Mouse (Mus musculus): ENCODE measurements around the gene Pde6h.
A peak's percentile ranks its signal among the peaks of the same experiment; 100 is the strongest.

Pde6h gene

DNA sequence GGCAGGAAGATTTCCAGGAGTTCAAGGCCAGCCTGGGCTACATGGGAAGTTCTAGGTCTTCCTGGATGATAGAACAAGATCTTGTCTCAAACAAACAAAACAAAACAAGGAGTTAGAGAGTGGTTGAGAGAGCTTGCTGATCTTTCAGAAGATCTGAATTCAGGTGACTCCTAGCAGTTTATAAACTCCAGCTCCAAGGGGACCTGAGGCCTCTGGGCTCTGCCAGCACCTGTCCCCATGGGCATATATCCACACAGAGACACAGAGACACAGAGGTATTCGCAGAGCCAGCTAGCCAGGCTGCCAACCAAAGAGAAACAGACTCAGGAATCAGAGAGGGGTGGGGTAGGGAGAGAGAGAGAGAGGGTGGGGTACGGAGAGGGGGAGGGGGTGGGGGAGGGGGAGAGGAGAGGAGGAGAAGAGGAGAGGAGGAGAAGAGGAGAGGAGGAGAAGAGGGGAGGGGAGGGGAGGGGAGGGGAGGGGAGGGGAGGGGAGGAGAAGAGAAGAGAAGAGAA is 10.8 kb upstream of the Pde6h start:
- no peak for DNase-seq (ENCODE audit: low read depth)

DNA sequence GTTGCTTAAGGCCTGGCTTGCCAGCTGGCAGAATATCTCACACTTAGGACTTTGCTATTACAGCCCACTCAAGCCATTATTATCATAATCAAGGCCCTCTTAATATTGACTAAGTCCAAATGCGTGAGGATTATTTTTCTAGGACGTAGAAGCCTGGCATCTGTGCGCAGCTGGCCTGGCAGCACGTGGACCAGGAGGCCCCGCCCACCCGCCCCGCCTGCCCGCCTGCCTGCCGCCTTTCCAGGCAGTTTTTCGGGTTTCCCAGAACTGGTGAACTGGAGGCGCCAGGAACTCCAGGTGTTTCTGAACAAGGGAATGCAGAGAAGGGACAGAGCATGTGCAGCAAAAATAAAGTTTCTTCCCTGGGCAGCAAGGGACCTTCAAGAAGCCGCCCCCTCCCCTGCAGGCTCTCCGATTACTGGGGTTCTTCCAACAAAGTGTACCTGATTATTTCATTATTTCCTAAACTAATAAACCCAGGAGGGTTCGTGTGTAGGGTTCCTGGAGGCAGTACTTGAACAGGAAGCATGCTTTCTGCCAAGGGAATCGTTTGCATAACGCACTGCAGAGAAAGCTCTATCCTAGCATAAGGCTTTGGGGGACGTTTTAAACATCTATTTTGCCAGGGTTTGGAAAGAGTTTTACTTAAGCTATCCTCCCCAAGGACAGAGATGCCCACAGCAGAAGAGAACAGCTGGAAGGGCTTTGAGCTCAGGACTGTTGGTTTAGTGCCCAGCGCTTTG is 10.1 kb upstream of the Pde6h start:
- no peak for DNase-seq (ENCODE audit: low read depth)

DNA sequence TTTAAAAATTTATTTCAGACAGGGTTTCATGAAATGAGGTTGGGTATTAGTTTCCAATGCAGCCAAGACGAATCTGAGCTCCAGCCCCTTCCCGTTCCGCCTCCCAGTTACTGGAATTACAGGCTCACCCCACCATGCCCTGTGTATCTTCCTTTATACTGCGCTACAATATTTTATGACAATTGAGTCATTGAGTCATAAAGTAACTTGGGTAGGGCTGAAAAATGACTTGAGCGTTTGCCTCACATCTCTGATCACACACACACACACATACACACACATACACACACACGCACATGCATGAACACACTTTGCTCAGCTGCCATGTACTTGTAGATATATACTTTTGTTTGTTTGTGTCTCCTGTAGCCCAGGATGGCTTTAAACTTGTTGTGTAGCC is 9.4 kb upstream of the Pde6h start:
- DNase-seq (ENCODE audit: low read depth), result no peak

DNA sequence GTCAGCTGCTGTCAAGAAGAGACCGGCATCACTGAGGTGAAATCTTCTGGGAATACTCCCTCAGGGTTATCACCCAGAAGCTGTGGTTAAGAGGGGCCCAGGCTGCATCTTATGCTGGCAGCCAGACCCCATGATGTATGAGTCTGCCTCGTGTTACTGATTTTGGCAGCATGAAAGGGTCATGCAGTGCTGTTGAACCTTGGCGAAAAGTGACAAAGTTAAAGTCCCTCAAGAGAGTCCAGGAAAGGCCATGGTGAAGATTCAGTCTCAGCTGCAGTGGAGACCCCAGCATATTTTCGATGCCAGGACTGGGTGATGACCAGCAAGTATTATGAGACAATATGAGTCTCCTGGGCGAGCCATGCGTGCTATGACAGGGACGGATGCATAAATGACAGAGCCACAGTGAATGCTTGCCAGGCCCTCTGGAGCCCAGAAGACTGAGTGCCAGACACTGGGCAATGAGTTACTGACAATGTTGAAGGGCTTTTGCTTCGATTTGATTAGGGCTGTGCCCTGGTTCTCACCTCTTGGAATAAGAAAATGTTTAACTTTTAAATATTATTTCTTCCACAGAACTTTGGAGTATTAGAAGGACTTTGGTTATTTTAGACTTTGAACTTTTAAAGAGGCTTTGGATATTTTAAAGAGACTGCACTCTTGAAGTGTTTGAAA is 7.8 kb upstream of the Pde6h start:
- DNase-seq (ENCODE audit: low read depth), result no peak

DNA sequence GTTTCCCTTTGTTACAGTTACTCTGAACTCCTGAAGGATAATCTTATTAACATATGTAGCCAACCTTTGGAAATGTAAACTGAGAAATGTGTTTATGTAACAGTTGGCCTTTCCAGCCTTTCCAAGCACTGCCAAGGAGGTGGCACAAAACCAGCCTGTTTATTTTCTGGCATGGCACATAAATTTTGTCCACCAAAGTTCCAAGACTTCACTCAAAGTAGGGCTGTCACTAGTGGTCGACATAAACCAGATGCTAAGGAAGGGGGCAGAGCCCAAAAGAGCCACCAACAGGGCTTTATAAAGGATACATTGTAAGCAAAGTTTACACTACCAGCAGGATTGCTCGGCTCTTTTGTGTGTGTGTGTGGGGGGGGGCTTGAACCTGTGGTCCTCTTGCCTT is 5.7 kb upstream of the Pde6h start:
- no peak for DNase-seq (ENCODE audit: low read depth)

DNA sequence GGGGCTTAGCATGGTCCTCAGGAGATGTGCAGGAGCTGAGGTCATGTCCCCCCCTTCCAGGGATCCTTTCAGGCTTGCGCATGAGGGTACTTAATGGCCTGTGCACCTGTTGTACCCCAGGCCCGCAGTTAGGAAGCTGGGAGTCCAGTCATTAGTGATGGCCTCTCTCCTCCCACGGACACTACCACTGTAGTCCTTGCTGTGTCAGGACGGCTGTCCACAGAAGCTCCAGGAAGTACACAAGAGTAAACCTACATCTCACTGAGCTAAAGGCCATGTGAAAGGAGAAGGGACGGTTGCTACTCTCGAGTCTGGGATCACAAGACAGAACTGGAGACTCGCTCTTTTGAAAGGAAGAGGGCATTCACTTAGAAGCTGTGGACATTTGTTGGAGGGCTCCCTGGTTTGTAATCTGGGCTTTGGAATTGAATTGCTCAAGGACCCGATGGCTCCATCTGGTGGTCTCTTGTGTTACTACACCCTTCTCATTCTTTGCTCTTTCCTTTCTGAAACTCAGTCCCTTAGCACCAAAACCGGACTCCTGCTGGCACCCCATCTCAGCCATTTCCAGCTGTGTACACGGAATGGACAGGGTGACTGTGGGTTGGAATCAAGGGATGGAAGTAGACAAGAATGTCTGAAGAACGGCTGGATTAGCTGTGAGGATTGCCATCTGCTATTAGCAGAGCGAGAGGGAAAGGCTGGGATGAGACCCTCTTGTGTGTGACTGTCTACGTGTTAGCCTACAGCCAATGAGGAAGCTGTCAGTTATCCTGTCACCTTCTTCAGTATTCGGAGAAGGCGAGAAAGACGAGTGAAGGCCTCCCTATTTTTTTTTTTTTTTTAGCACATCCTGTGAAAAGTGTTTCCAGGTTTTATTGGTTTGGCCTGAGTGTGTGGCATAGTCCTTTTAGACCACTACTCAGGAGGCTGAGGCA is 3.0 kb upstream of the Pde6h start:
- DNase-seq (ENCODE audit: low read depth), result peak; percentile 86

DNA sequence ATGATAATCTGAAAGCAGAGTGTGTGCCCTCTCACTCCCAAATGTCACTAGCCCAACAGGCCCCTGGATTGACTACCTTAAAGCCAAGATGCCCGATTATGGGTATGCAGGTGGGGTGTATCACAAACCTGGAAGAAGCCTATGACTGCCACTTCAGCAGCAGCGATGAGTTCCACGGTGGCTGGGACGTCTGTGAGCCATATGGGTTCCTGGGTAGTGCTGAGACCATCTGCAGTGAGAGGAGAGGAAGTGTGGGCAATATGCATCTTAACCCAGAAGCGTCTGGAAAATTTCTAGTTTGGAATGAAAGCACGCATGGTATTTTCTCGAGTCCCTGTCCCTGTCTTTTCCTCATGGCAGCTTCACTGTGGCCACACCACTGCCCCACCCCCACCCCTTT is 2.0 kb upstream of the Pde6h start:
- peak; percentile 26 for DNase-seq (ENCODE audit: low read depth)

DNA sequence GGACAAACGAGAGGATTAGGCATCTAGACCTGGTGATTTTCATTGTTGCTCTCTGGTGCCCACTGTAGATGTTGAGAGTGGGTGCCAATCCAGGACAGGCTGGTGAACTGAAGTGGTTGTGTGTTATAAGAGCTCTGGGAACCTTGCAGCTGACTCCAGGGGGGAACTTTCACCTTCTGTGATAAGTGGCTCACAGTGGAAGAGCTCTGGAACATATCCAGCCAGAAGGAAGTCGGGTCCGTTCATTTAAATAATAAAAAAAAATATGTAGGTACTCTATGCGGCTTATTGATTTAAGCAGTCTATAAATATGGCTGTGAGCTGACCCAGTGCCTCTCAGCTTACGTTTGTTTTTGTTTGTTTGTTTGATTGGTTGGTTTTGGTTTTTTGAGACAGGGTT is 1.6 kb upstream of the Pde6h start, which contains the start of gene Erp27:
Erp27 (minus strand) TSS at position 101 of the 400 bp plus-strand sequence.
- DNase-seq (ENCODE audit: low read depth), result peak; percentile 17

DNA sequence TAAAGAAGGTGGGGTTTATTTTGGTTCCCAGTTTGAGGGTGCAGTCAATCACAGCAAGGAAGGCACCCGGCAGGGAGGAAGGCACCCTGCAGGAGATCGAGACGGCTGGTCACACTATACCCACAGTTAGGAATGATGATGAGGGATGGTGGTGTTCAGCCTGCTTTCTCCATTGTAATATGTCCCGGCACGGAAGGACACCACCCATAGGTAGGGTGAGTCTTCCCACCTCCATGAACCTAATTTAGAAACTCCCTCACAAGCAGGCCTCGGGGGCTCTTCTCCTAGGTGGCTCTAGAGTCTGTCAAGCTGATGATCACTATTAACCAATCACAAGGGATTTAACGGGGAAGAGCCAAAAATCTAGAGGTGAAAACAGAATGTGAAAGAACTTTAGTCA is 761 bp upstream of the Pde6h start:
- DNase-seq (ENCODE audit: low read depth), result peak; percentile 16

DNA sequence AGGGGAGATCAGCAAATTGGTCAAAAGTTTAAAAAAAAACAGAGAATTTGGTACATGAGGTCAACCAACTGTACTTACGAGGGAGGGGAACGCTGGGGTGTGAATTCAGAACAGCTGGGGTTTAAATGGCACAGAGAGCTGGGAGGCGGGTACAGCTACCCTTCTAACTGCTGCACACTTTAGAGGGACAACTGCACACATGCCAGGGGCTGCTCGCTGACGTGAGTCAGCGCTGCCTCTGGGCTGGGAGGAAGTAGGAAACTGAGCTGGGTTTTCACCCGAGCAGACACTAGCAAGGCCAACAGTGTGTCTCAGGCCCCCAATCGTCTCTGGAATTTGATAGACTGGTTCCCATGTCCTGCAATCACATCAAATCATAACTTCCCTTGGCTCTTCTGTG is 1.4 kb downstream of the Pde6h start:
- no peak for DNase-seq (ENCODE audit: low read depth)

DNA sequence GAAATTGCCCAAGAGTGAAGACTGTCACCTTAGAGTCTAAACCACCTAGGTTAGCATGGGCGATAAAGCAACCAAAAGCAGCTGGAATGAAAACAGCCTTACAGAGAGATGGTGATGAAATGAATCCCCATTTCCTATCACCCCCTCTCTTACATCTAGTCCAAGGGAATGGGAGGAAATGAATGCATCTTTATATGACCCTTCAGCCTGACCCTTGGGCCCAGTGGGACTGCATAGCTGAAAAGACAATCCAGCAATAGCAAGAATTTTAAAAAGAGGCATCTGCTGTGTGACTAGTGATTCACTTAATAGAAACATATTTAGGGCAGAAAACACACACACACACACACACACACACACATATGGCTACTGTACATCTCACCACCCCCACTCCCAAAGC is 4.0 kb downstream of the Pde6h start:
- DNase-seq (ENCODE audit: low read depth), result no peak

DNA sequence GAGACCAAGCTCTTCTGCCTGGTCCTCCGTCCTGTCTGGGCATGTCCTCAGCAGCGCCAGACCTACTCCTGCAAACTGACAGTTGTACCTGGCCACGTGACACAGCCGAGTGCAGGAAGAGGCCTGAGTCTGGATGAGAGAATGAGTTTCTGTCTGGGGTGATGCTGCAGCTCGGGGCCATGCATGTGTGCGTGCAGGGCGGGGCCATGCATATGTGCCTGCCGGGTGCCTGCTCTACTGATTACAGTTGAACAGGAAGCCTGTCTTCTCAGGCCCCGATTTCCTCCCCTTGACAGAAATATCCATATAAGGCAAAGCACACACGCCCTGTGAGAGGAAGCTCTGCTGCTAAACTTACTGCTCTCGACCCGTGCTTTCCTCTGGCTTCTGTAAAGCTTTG is 7.0 kb downstream of the Pde6h start:
- DNase-seq (ENCODE audit: low read depth), result peak; percentile 92

DNA sequence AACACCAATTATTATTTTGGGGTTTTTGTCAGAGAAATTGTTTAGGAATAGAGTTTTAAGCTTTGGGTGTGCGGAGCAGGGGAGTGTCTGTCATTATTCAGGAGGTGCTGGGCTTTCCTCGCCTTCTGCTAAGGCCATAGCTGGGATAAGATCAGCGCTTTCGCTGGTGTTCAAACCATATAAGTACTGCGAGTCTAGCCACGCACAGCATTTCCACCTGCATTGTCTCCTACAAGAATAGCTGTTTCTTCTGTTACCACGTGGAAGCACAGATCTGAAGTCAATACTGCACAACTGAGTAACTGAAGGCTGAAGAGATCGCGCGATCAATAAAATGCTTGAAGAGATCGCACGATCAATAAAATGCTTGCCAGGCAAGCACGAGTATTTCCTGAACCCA is 7.6 kb downstream of the Pde6h start:
- DNase-seq (ENCODE audit: low read depth), result peak; percentile 61

DNA sequence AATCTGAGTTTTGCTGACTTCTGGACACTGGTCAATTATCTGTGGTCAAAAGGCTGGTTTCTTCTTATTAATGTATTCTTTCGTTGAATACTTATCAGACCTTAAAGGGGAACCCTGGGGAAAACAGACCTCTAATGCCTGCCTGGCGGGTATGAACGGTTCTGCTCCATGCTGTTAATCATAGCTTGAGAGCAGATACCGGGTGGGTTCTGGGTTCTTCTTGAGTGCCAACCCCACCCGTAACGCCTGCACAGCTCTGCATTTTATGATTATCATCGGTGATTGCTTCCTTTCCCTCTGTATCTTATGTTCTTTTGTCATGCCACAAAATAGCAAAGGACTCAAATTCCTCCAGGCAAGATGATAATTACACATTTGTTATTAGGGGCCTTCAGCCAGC is 10.4 kb downstream of the Pde6h start:
- no peak for DNase-seq (ENCODE audit: low read depth)

DNA sequence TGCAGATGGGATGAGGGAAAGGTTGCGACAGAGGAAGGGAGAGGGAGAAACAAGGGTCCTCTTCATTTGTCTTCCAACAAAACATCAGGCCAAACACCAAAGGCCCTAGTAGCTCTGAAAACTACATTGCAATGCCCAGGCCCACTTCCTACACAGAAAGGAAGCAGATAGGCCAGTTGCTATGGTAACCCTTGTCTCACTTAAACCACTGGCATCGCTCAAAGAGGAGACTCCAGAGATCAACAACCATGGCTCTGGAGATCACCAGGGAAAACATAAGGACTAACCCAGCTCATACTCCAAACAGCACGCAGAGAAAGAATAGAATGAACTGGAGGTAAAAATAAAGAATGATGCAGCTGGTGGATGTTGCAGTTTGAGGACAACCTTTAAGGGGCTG is 11.6 kb downstream of the Pde6h start:
- peak; percentile 70 for DNase-seq (ENCODE audit: low read depth)

DNA sequence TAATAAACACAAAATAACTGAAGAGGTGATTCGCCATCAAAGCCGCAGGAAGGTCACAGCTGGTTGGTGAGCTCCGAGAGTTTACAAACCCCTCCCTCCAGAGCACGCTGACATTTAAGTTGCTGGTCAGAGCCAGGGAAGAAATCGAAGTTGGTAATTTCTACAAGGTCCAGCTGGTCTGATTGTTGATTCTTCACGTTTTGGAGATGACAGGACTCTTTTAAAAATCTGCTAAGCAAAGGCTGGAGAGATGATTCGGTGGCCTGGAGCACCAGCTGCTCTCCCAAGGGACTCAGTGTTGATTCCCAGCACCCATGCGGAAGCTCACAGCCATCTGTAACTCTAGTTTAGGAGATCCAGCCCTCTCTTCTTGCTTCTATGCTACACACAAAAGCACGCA is 12.7 kb downstream of the Pde6h start:
- DNase-seq (ENCODE audit: low read depth), result no peak

DNA sequence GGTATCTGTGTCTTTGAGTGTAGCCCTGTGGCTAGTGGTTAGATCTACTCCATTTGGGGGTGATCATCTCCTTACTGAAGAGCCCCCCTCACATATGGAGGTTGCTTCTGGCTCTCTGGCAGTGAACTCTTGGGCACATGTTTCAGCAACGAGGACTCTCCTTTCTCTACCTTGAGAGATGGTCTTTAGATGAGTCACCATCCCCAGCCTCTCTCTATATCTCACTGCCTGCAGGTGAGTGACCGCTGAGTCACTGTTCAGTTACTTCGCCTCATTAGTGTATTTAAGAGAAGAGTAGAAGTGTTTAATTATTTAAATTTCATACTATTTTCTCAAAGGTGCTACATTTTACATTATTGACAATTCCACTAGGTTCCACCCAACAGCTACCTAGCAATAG is 13.5 kb downstream of the Pde6h start:
- no peak for DNase-seq (ENCODE audit: low read depth)

DNA sequence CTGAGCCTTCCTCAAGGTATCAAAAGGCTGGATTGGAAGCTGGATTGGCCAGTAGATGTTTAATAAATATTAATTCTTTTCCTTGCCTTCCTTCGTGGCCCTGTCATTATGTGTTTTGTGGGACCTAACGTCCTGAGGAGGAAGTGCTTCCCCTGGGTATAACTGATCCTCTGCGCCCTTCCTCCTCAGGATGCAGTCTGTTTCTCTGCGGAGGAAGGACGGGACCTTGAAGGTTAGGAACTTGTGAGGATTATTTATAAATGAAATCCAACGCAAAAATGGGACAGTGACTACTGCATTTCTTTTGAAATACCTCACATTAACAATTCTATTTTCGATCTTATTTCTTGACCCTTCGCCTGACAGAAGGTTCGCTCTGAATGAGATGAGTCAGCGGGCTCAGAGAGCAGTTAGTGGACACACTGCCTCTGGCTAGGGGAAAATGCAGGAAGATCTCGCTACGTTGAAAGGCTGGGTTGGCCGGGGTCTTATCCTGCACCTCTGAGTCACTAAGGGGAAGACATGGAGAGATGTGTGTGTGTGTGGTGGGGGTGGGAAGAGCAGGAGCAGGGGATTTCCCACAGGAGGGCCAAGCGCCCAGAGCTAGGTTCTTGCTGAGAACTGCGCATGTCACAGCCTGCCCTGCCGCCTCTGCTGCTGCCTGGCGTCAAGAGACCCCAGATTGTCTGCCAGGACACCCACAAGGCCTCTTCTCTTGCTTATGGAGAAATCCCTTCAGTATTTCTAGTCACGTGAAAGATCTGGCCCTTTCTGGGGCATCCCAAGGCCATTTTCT is 14.9 kb downstream of the Pde6h start:
- peak; percentile 72 for DNase-seq (ENCODE audit: low read depth)

DNA sequence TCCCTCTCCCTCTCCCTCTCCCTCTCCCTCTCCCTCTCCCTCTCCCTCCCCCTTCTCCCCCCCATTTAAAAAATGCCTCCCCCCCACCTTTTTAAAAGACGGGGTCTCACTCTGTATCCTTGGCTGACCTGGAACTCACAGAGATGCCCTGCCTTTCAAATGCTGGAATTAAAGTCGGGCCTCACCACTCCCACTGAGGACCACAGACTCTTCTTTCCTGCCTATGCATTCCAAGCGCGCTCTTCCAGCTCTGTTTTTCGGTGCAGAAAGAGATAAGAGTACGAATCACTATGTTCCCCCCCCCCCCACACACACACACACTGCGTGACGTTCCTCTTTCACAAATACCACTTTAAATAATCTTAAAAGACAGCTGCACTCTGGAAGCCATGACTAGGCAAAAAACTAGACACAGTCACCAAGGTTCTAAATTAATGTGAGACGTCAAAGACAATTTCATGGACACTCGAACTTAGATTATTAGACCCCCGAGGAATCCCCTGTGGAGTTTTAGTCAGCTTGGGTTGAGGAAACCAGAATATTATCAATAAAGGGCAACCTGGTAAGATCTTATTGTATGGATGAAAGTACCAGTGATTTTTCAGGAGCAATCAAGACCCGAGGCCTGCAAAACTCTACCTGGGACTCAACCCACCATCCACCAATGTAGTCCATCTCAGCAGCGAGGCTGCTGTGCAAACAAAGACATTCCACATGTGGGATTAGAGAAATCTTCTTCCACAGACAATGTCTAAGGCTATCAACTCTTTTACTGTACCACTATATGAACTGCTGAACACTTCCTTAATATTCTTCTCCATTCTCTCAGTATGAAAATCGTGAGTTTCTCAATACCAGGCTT is 15.9 kb downstream of the Pde6h start:
- peak; percentile 52 for DNase-seq (ENCODE audit: low read depth)

DNA sequence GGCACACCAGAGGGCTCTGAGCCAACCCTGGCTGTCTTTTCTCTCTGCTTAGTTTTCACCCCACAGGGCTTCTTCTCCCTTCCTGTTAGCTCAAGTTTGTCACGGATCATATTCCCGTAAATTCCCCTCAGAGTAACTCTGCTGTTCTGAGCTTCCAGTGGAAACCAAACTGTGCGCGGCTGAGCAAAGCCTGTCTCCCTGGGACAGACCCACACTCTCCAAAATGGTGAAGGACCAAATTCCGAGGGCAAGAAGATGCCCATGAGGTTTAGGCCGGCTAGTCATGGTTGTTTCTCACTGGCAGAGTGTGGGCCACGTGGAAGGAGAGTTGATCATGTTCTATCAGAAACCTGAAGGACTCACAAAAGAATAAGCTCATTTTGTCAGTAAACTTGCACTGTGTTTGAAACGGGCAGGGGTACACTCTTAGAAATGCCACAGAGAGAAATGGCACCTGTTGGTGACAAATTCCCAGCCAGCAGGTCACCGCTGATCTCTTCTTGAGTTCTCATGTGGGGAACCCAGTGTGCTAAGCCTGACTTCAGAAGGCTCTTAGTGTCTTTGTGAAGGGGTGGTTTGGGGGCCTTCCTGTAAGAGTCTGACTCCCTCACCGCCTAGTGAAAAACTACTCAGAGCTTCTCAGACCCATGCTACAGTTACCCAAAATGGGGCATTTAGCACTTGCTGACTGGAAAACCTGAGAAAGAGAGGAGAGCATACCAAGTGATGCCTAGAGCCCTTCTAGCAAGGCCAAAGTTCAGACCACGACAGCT is 16.7 kb downstream of the Pde6h start:
- peak; percentile 61 for DNase-seq (ENCODE audit: low read depth)
